In the genomic region with DNA sequence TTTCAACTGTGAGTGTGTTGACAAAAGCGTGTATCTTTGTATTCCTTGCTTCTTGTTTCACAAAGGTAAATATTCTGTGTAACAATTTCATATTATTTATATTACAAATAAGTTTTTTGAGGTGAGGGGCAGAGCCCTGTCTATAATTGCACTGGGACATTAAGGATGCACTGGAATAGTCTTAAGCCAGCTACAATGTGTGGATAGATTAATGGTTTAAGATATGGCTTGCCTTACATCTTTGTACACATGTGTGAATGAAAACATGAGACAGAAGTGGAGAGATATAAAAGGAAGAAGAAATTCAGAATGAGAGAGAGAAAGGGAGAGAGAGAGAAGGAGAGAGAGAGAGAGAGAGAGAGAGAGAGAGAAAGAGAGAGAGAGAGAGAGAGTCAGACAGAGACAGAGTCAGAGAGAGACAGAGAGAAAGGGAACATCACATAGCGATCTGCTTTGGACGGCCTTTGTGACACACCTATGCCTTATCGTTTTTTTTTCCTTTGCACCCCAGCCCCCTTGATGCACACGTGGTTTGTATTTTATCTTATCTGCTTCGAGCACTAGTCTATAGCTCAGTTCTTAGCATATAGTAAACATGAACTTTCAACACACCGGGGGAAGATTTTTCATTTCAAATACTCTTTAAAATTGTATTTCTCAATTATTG, we compare ENCODE assay signal across 24 mouse cellular contexts.
DNase-seq lines count a peak whose midpoint lies in the region; ATAC-seq and TF ChIP-seq lines count a peak whose summit lies in the region.
"Had no signal": no experiment of that assay in that cellular context is flagged by ENCODE, and none has a peak within 500 bp of the region (broad histone marks: within the 10 kb centered on the region; RNA-seq: fewer than 3 reads in every experiment).

No protein-coding gene starts in this region.

- peak; percentile 67 for DNase-seq in MEL (ENCODE audit: low read depth, low spot score)
- DNase-seq in c-Kit-positive CD71-positive TER-119-positive erythroid progenitor cells, embryonic 14.5 days (ENCODE audit: low spot score) = peak; percentile 51
- DNase-seq in hindbrain, embryonic 11.5 days (ENCODE audit: low spot score) = no peak
- DNase-seq in layer of hippocampus, adult 9-10 months (ENCODE audit: low spot score) = no peak
- DNase-seq: cerebellum, adult 9-10 months; gastrocnemius, postnatal 14 days; heart, adult 11 months; heart, postnatal 36 days; kidney, adult 9 months; kidney, postnatal 25 days; layer of hippocampus, postnatal 36 days; lung, adult 2 months had no signal

- peak overlapping the region in 1 of 2 experiments; percentile 38; a peak in 2 of 4 replicates for H3K4me3 ChIP-seq in MEL (ENCODE audit: control insufficient read depth in 1 of 2, insufficient read depth in 1 of 2, low read depth in 2 of 2, low read length in 2 of 2)
- no peak overlapping the region for H3K4me3 ChIP-seq in intestine, postnatal 0 days (ENCODE audit: low read depth, low read length)
- no peak overlapping the region for H3K4me3 ChIP-seq in liver, embryonic 15.5 days (replicated peaks)
- H3K4me3 ChIP-seq in midbrain, embryonic 13.5 days (replicated peaks) = no peak overlapping the region
- no peak overlapping the region for H3K4me3 ChIP-seq in hindbrain, embryonic 11.5 days (ENCODE audit: low read depth, low read length)
- H3K4me3 ChIP-seq in kidney, embryonic 14.5 days (ENCODE audit: low read length) = no peak overlapping the region
- H3K4me3 ChIP-seq: embryonic facial prominence, embryonic 10.5 days; forebrain, embryonic 12.5 days; layer of hippocampus, adult 2 months; limb, embryonic 12.5 days; midbrain, embryonic 10.5 days had no signal

- H3K9me3 ChIP-seq in MEL (replicated peaks; ENCODE audit: insufficient read depth, low read length) = no peaks in the 10 kb centered on the region
- no peaks in the 10 kb centered on the region for H3K9me3 ChIP-seq in intestine, postnatal 0 days (ENCODE audit: control insufficient read depth)
- no peaks in the 10 kb centered on the region for H3K9me3 ChIP-seq in liver, embryonic 15.5 days (replicated peaks)
- no peaks in the 10 kb centered on the region for H3K9me3 ChIP-seq in midbrain, embryonic 13.5 days
- no peaks in the 10 kb centered on the region for H3K9me3 ChIP-seq in hindbrain, embryonic 11.5 days (ENCODE audit: control insufficient read depth, low read length)
- H3K9me3 ChIP-seq in kidney, embryonic 14.5 days (ENCODE audit: control insufficient read depth, low read length) = no peaks in the 10 kb centered on the region
- H3K9me3 ChIP-seq: embryonic facial prominence, embryonic 10.5 days; forebrain, embryonic 12.5 days; limb, embryonic 12.5 days; midbrain, embryonic 10.5 days had no signal

- H3K4me1 ChIP-seq in MEL (ENCODE audit: control insufficient read depth in 1 of 2, insufficient read depth in 2 of 2, low read length in 2 of 2) = peaks cover 12 to 14% of the 10 kb centered on the region in 2 experiments
- no peaks in the 10 kb centered on the region for H3K4me1 ChIP-seq in intestine, postnatal 0 days (replicated peaks; ENCODE audit: control insufficient read depth, insufficient read depth, low read length)
- H3K4me1 ChIP-seq in liver, embryonic 15.5 days (replicated peaks) = peaks cover 8% of the 10 kb centered on the region; the same call in 1 of the 2 replicates
- H3K4me1 ChIP-seq in midbrain, embryonic 13.5 days (replicated peaks) = no peaks in the 10 kb centered on the region
- H3K4me1 ChIP-seq in hindbrain, embryonic 11.5 days (replicated peaks; ENCODE audit: control insufficient read depth, insufficient read depth, low read length) = no peaks in the 10 kb centered on the region
- H3K4me1 ChIP-seq in kidney, embryonic 14.5 days (ENCODE audit: control insufficient read depth, insufficient read depth, low read length) = no peaks in the 10 kb centered on the region
- H3K4me1 ChIP-seq: embryonic facial prominence, embryonic 10.5 days; forebrain, embryonic 12.5 days; limb, embryonic 12.5 days; midbrain, embryonic 10.5 days had no signal

- no peak for TF ChIP-seq RAD21 in MEL (IDR thresholded peaks at IDR 0.05; ENCODE audit: low read depth, low read length)

- peak overlapping the region; percentile 30 for H3K4me2 ChIP-seq in intestine, postnatal 0 days (replicated peaks; ENCODE audit: low read depth)
- peak overlapping the region; percentile 29 for H3K4me2 ChIP-seq in liver, embryonic 15.5 days
- no peak overlapping the region for H3K4me2 ChIP-seq in midbrain, embryonic 13.5 days (replicated peaks)
- no peak overlapping the region for H3K4me2 ChIP-seq in hindbrain, embryonic 11.5 days (replicated peaks; ENCODE audit: low read depth, low read length)
- H3K4me2 ChIP-seq in kidney, embryonic 14.5 days (replicated peaks; ENCODE audit: low read depth, low read length) = no peak overlapping the region
- H3K4me2 ChIP-seq: forebrain, embryonic 12.5 days; hindbrain, embryonic 14.5 days; limb, embryonic 12.5 days had no signal

- TF ChIP-seq EP300 in MEL (IDR thresholded peaks at IDR 0.05; ENCODE audit: low read depth in 1 of 2, low read length in 2 of 2) = peak; percentile 84 to 85

- H3K27me3 ChIP-seq in MEL (ENCODE audit: control insufficient read depth in 1 of 2, insufficient read depth in 2 of 2, low read length in 2 of 2) = no peaks in the 10 kb centered on the region
- no peaks in the 10 kb centered on the region for H3K27me3 ChIP-seq in intestine, postnatal 0 days (replicated peaks; ENCODE audit: control insufficient read depth, insufficient read depth, low read length)
- no peaks in the 10 kb centered on the region for H3K27me3 ChIP-seq in liver, embryonic 15.5 days
- no peaks in the 10 kb centered on the region for H3K27me3 ChIP-seq in midbrain, embryonic 13.5 days
- no peaks in the 10 kb centered on the region for H3K27me3 ChIP-seq in hindbrain, embryonic 11.5 days (ENCODE audit: control insufficient read depth, insufficient read depth, low read length)
- no peaks in the 10 kb centered on the region for H3K27me3 ChIP-seq in kidney, embryonic 14.5 days (ENCODE audit: control insufficient read depth, insufficient read depth, low read length)
- H3K27me3 ChIP-seq: forebrain, embryonic 12.5 days; limb, embryonic 12.5 days had no signal

- no peak for TF ChIP-seq CTCF in MEL (IDR thresholded peaks at IDR 0.05 in 2 of 3, conservative IDR thresholded peaks at IDR 0.05 in 1 of 3; ENCODE audit: control insufficient read depth in 1 of 3, insufficient read depth in 1 of 3, low read depth in 2 of 3, low read length in 3 of 3, poor library complexity in 1 of 3, severe bottlenecking in 1 of 3)
- no peak for TF ChIP-seq CTCF in intestine, postnatal 0 days (IDR thresholded peaks at IDR 0.05; ENCODE audit: low read depth)

- H3K36me3 ChIP-seq in MEL (ENCODE audit: control insufficient read depth in 1 of 2, insufficient read depth in 2 of 2, low read length in 2 of 2) = peaks cover 0 to 19% of the 10 kb centered on the region in 2 experiments; a peak in 2 of 4 replicates
- no peaks in the 10 kb centered on the region for H3K36me3 ChIP-seq in intestine, postnatal 0 days (ENCODE audit: control insufficient read depth, insufficient read depth)
- H3K36me3 ChIP-seq in liver, embryonic 15.5 days (replicated peaks) = no peaks in the 10 kb centered on the region
- H3K36me3 ChIP-seq in midbrain, embryonic 13.5 days = no peaks in the 10 kb centered on the region
- H3K36me3 ChIP-seq in hindbrain, embryonic 11.5 days (ENCODE audit: control insufficient read depth, insufficient read depth, low read length) = no peaks in the 10 kb centered on the region
- H3K36me3 ChIP-seq in kidney, embryonic 14.5 days (ENCODE audit: control insufficient read depth, insufficient read depth, low read length) = no peaks in the 10 kb centered on the region
- H3K36me3 ChIP-seq: embryonic facial prominence, embryonic 10.5 days; forebrain, embryonic 12.5 days; limb, embryonic 12.5 days; midbrain, embryonic 10.5 days had no signal

- ATAC-seq in intestine, postnatal 0 days = no peak
- ATAC-seq in liver, embryonic 15.5 days (ENCODE audit: insufficient read depth) = peak; percentile 93
- ATAC-seq in midbrain, embryonic 13.5 days = no peak
- ATAC-seq in hindbrain, embryonic 11.5 days (ENCODE audit: low FRiP score) = no peak
- ATAC-seq in kidney, embryonic 14.5 days (ENCODE audit: low FRiP score, low TSS enrichment) = no peak
- ATAC-seq: inflammation-experienced regulatory T-cells, adult 6 months; Patski had no signal

- H3K9ac ChIP-seq in MEL (ENCODE audit: control insufficient read depth, low read depth, low read length, poor library complexity, severe bottlenecking) = no peak overlapping the region
- H3K9ac ChIP-seq in intestine, postnatal 0 days (ENCODE audit: low read depth, low read length) = no peak overlapping the region
- H3K9ac ChIP-seq in liver, embryonic 15.5 days = no peak overlapping the region
- H3K9ac ChIP-seq in midbrain, embryonic 13.5 days (replicated peaks) = no peak overlapping the region
- H3K9ac ChIP-seq in hindbrain, embryonic 11.5 days (ENCODE audit: low read depth, low read length) = no peak overlapping the region
- H3K9ac ChIP-seq in kidney, embryonic 14.5 days (ENCODE audit: low read depth, low read length) = no peak overlapping the region
- H3K9ac ChIP-seq: forebrain, embryonic 12.5 days; hindbrain, embryonic 14.5 days; limb, embryonic 12.5 days had no signal

- no peaks in the 10 kb centered on the region for H3K79me2 ChIP-seq in MEL (ENCODE audit: control insufficient read depth, insufficient read depth, low read length, poor library complexity)

- H3K27ac ChIP-seq in MEL (ENCODE audit: control insufficient read depth, low read depth, low read length) = peak overlapping the region; percentile 93
- H3K27ac ChIP-seq in intestine, postnatal 0 days (ENCODE audit: low read depth, low read length) = no peak overlapping the region
- H3K27ac ChIP-seq in liver, embryonic 15.5 days (replicated peaks) = peak overlapping the region; percentile 64
- no peak overlapping the region for H3K27ac ChIP-seq in midbrain, embryonic 13.5 days
- no peak overlapping the region for H3K27ac ChIP-seq in hindbrain, embryonic 11.5 days (ENCODE audit: low read depth, low read length)
- no peak overlapping the region for H3K27ac ChIP-seq in kidney, embryonic 14.5 days (ENCODE audit: low read depth, low read length)
- H3K27ac ChIP-seq: embryonic facial prominence, embryonic 10.5 days; forebrain, embryonic 12.5 days; hindbrain, embryonic 14.5 days; layer of hippocampus, adult 2 months; limb, embryonic 12.5 days; midbrain, embryonic 10.5 days had no signal

- WGBS in intestine, postnatal 0 days = 35% methylated on average over 7 of the region's 7 CpGs
- 37% methylated on average over 7 of the region's 7 CpGs for WGBS in liver, embryonic 15.5 days (ENCODE audit: insufficient replicate concordance)
- WGBS in midbrain, embryonic 13.5 days = 88% methylated on average over 7 of the region's 7 CpGs
- 81% methylated on average over 7 of the region's 7 CpGs for WGBS in hindbrain, embryonic 11.5 days
- 84% methylated on average over 7 of the region's 7 CpGs for WGBS in kidney, embryonic 14.5 days

- TF ChIP-seq POLR2A in MEL (IDR thresholded peaks at IDR 0.05; ENCODE audit: control insufficient read depth in 1 of 2, insufficient read depth in 1 of 2, low read depth in 1 of 2, low read length in 2 of 2, poor library complexity in 1 of 2) = no peak

TF ChIP-seq in MEL, 35 proteins besides CTCF, POLR2A, EP300 and RAD21 (continues in another document):
- TF ChIP-seq MAX (IDR thresholded peaks at IDR 0.05; ENCODE audit: low read length) = peak; percentile 84; the same call in 1 of the 2 replicates
- no peak; the same call in 1 of the 2 replicates for TF ChIP-seq POLR2AphosphoS2 (IDR thresholded peaks at IDR 0.05; ENCODE audit: low read length)

Comparison
In these comparisons a context has a peak if more than half of its experiments do, and no peak if none do; other contexts are left out.
1. DNase-seq: peak in MEL (single experiment) and c-Kit-positive CD71-positive TER-119-positive erythroid progenitor cells, embryonic 14.5 days (single experiment); none in hindbrain, embryonic 11.5 days (single experiment) and layer of hippocampus, adult 9-10 months (single experiment).
2. H3K27ac ChIP-seq: peak in MEL (single experiment) and liver, embryonic 15.5 days (single experiment); none in intestine, postnatal 0 days (single experiment), midbrain, embryonic 13.5 days (single experiment), hindbrain, embryonic 11.5 days (single experiment) and kidney, embryonic 14.5 days (single experiment).
3. H3K4me2 ChIP-seq: peak in intestine, postnatal 0 days (single experiment) and liver, embryonic 15.5 days (single experiment); none in midbrain, embryonic 13.5 days (single experiment), hindbrain, embryonic 11.5 days (single experiment) and kidney, embryonic 14.5 days (single experiment).